ENCODE assay signal across 9 mouse cellular contexts in genomic region chr2:153527580-153528531, GRCm38 (mm10). TPM values are rescaled to one million over a fixed set of nuclear protein-coding genes. Genes with fewer than 3 reads are reported as not detected.
DNase-seq lines count a peak whose midpoint lies in the region; ATAC-seq and TF ChIP-seq lines count a peak whose summit lies in the region.
"Had no signal": no experiment of that assay in that cellular context is flagged by ENCODE, and none has a peak within 500 bp of the region (broad histone marks: within the 10 kb centered on the region; RNA-seq: fewer than 3 reads in every experiment).

No protein-coding gene starts in this region.

- peak overlapping the region; percentile 75 for H3K9ac ChIP-seq in forebrain, embryonic 11.5 days (ENCODE audit: low read length)
- peak overlapping the region; percentile 85 for H3K9ac ChIP-seq in hindbrain, embryonic 11.5 days (ENCODE audit: low read depth, low read length)
- peak overlapping the region; percentile 94 for H3K9ac ChIP-seq in liver, embryonic 12.5 days

- peak overlapping the region; percentile 60 for H3K27ac ChIP-seq in forebrain, embryonic 11.5 days (ENCODE audit: low read depth, low read length)
- peak overlapping the region; percentile 96 for H3K27ac ChIP-seq in hindbrain, embryonic 11.5 days (ENCODE audit: low read depth, low read length)
- H3K27ac ChIP-seq in liver, embryonic 12.5 days = peak overlapping the region; percentile 91

- no peaks in the 10 kb centered on the region for H3K9me3 ChIP-seq in forebrain, embryonic 11.5 days (ENCODE audit: control insufficient read depth, low read length)
- H3K9me3 ChIP-seq in hindbrain, embryonic 11.5 days (ENCODE audit: control insufficient read depth, low read length) = no peaks in the 10 kb centered on the region
- H3K9me3 ChIP-seq in liver, embryonic 12.5 days (replicated peaks) = no peaks in the 10 kb centered on the region

- no peaks in the 10 kb centered on the region for H3K36me3 ChIP-seq in forebrain, embryonic 11.5 days (ENCODE audit: control insufficient read depth, insufficient read depth, low read length)
- H3K36me3 ChIP-seq in hindbrain, embryonic 11.5 days (ENCODE audit: control insufficient read depth, insufficient read depth, low read length) = no peaks in the 10 kb centered on the region
- peaks cover 4% of the 10 kb centered on the region; the same call in 1 of the 2 replicates for H3K36me3 ChIP-seq in liver, embryonic 12.5 days
- H3K36me3 ChIP-seq in myocyte (ENCODE audit: control insufficient read depth, insufficient read depth) = no peaks in the 10 kb centered on the region

- no peak for TF ChIP-seq POLR2A in myocyte (IDR thresholded peaks at IDR 0.05; ENCODE audit: insufficient read length, low read depth)

- peaks cover 14% of the 10 kb centered on the region for H3K4me1 ChIP-seq in forebrain, embryonic 11.5 days (replicated peaks; ENCODE audit: control insufficient read depth, insufficient read depth, low read length)
- H3K4me1 ChIP-seq in hindbrain, embryonic 11.5 days (replicated peaks; ENCODE audit: control insufficient read depth, insufficient read depth, low read length) = peaks cover 18% of the 10 kb centered on the region
- H3K4me1 ChIP-seq in liver, embryonic 12.5 days = peaks cover 87% of the 10 kb centered on the region

- peaks cover 10% of the 10 kb centered on the region for H3K27me3 ChIP-seq in forebrain, embryonic 11.5 days (ENCODE audit: control insufficient read depth, insufficient read depth, low read length)
- peaks cover 17% of the 10 kb centered on the region; the same call in 1 of the 2 replicates for H3K27me3 ChIP-seq in hindbrain, embryonic 11.5 days (ENCODE audit: control insufficient read depth, insufficient read depth, low read length)
- peaks cover 13% of the 10 kb centered on the region for H3K27me3 ChIP-seq in liver, embryonic 12.5 days (replicated peaks)
- H3K27me3 ChIP-seq in myocyte (ENCODE audit: control insufficient read depth, insufficient read depth, insufficient read length) = peaks cover 61% of the 10 kb centered on the region

- no peaks in the 10 kb centered on the region for H3K79me2 ChIP-seq in myocyte (ENCODE audit: control insufficient read depth, insufficient read depth)

- DNase-seq in kidney, adult 18-20 months = peak; percentile 53
- DNase-seq in kidney, adult 8-10 months = no peak
- DNase-seq in adrenal gland, postnatal 14 days = peak; percentile 82
- DNase-seq in forebrain, embryonic 11.5 days (ENCODE audit: low spot score) = peak; percentile 85
- DNase-seq in hindbrain, embryonic 11.5 days (ENCODE audit: low spot score) = peak; percentile 85
- peak; percentile 57 for DNase-seq in urinary bladder, postnatal 14 days (ENCODE audit: low spot score)

- H3K4me3 ChIP-seq in forebrain, embryonic 11.5 days (ENCODE audit: low read depth, low read length) = peak overlapping the region; percentile 74
- peak overlapping the region; percentile 70 for H3K4me3 ChIP-seq in hindbrain, embryonic 11.5 days (ENCODE audit: low read depth, low read length)
- peak overlapping the region; percentile 91 for H3K4me3 ChIP-seq in liver, embryonic 12.5 days
- no peak overlapping the region for H3K4me3 ChIP-seq in myocyte

- peak overlapping the region; percentile 100 for H3K4me2 ChIP-seq in forebrain, embryonic 11.5 days (ENCODE audit: low read depth, low read length, severe bottlenecking)
- peak overlapping the region; percentile 99 for H3K4me2 ChIP-seq in hindbrain, embryonic 11.5 days (replicated peaks; ENCODE audit: low read depth, low read length)
- H3K4me2 ChIP-seq in liver, embryonic 12.5 days = peak overlapping the region; percentile 100
- H3K4me2 ChIP-seq in myocyte (ENCODE audit: low read depth) = peak overlapping the region; percentile 30

- H3ac ChIP-seq in myocyte (ENCODE audit: control insufficient read depth, insufficient read length) = no peak overlapping the region

- ATAC-seq in forebrain, embryonic 11.5 days (replicated peaks; ENCODE audit: low FRiP score) = peak; percentile 62
- ATAC-seq in hindbrain, embryonic 11.5 days (ENCODE audit: low FRiP score) = peak; percentile 64
- peak; percentile 28 for ATAC-seq in liver, embryonic 12.5 days
- ATAC-seq: Patski had no signal

- under 1% methylated on average over 67 of the region's 85 CpGs for WGBS in forebrain, embryonic 11.5 days
- WGBS in hindbrain, embryonic 11.5 days = 2% methylated on average over 47 of the region's 85 CpGs
- WGBS in liver, embryonic 12.5 days (ENCODE audit: insufficient replicate concordance) = under 1% methylated on average over 64 of the region's 85 CpGs

TF ChIP-seq in myocyte, 11 proteins besides CTCF, POLR2A, EP300 and RAD21:
- no peak for TF ChIP-seq USF1 (IDR thresholded peaks at IDR 0.05; ENCODE audit: low read depth)
- no peak for TF ChIP-seq CEBPB (IDR thresholded peaks at IDR 0.05; ENCODE audit: insufficient read depth, poor library complexity, severe bottlenecking)
- no peak for TF ChIP-seq SRF (IDR thresholded peaks at IDR 0.05; ENCODE audit: control insufficient read depth, insufficient read length, low read depth)

RNA-seq across cellular contexts. Expression of gene Nol4l, which starts 1.9 kb away (rescaled TPM):
- 15.6 and 16.0 TPM in 2 replicates for total RNA-seq in adrenal gland, postnatal 14 days (2021)
- polyA plus RNA-seq in forebrain, embryonic 11.5 days (2014; fragmentation: Nextera tagmentation; extraction: Ambion mirVana) = 25.6 and 26.2 TPM in 2 replicates
- polyA plus RNA-seq in hindbrain, embryonic 11.5 days (2014; fragmentation: Nextera tagmentation; extraction: Ambion mirVana) = 26.0 and 26.7 TPM in 2 replicates
- 9.3 and 9.8 TPM in 2 replicates for polyA plus RNA-seq in liver, embryonic 12.5 days (2016; fragmentation: Nextera tagmentation; extraction: Ambion mirVana)
- polyA plus RNA-seq in myocyte (2012; fragmentation: generic; extraction: Trizol) = 0.44 TPM

RNA-seq across cellular contexts. Expression of gene 4930404H24Rik, which starts 35.3 kb away (rescaled TPM):
- not detected in 2 replicates for total RNA-seq in adrenal gland, postnatal 14 days (2021)
- not detected in 2 replicates for polyA plus RNA-seq in forebrain, embryonic 11.5 days (2014; fragmentation: Nextera tagmentation; extraction: Ambion mirVana)
- not detected in 2 replicates for polyA plus RNA-seq in hindbrain, embryonic 11.5 days (2014; fragmentation: Nextera tagmentation; extraction: Ambion mirVana)
- not detected in 2 replicates for polyA plus RNA-seq in liver, embryonic 12.5 days (2016; fragmentation: Nextera tagmentation; extraction: Ambion mirVana)
- polyA plus RNA-seq in myocyte (2012; fragmentation: generic; extraction: Trizol) = not detected
- polyA plus RNA-seq: Patski had no signal

Comparison
In these comparisons a context has a peak if more than half of its experiments do, and no peak if none do; other contexts are left out.
1. DNase-seq: peak in kidney, adult 18-20 months (single experiment), adrenal gland, postnatal 14 days (single experiment), forebrain, embryonic 11.5 days (single experiment), hindbrain, embryonic 11.5 days (single experiment) and urinary bladder, postnatal 14 days (single experiment); none in kidney, adult 8-10 months (0 of 2).
2. H3K4me2 ChIP-seq: peak in every context shown above with its lines; median percentile 100 in forebrain, embryonic 11.5 days; 100 in liver, embryonic 12.5 days; 99 in hindbrain, embryonic 11.5 days; 30 in myocyte.
3. Peak in every context shown above with its lines, with median percentiles within 50 percentile points of each other: ATAC-seq, H3K27ac ChIP-seq and H3K9ac ChIP-seq.